Comparison of ENCODE assay signal across 21 mouse cellular contexts in genomic region chr2:58711049-58711448, GRCm38 (mm10).
DNase-seq lines count a peak whose midpoint lies in the region; ATAC-seq lines count a peak whose summit lies in the region.
"Had no signal": no experiment of that assay in that cellular context is flagged by ENCODE, and none has a peak within 500 bp of the region (broad histone marks: within the 10 kb centered on the region; RNA-seq: fewer than 3 reads in every experiment).

No protein-coding gene starts in this region.

- intact Hi-C loops in heart, postnatal 10 days (cut with DNase I) = no loop called here

- H3K9ac ChIP-seq in heart, embryonic 11.5 days (ENCODE audit: low read depth, low read length) = no peak overlapping the region
- H3K9ac ChIP-seq in neural tube, embryonic 15.5 days (replicated peaks) = no peak overlapping the region
- H3K9ac ChIP-seq in stomach, embryonic 15.5 days = no peak overlapping the region
- H3K9ac ChIP-seq: hindbrain, embryonic 15.5 days; midbrain, embryonic 13.5 days had no signal

- DNase-seq in adrenal gland, adult 2 months = peak; percentile 39
- DNase-seq in adrenal gland, postnatal 10 days = no peak
- DNase-seq in heart, postnatal 10 days = no peak
- peak; percentile 5 for DNase-seq in neural tube, embryonic 10.5 days (ENCODE audit: extremely low spot score, low spot score)
- no peak for DNase-seq in layer of hippocampus, postnatal 14 days (ENCODE audit: low spot score in 2 of 2)
- DNase-seq: cerebellum, adult 2 months; cerebellum, postnatal 36 days; gastrocnemius, postnatal 36 days; heart, postnatal 4 days; lung, adult 18-20 months; lung, postnatal 14 days; right cerebral cortex, postnatal 4 days; thymus, postnatal 36 days had no signal

- no peaks in the 10 kb centered on the region for H3K36me3 ChIP-seq in heart, embryonic 11.5 days (ENCODE audit: control insufficient read depth, insufficient read depth, low read length)
- H3K36me3 ChIP-seq in neural tube, embryonic 15.5 days = no peaks in the 10 kb centered on the region
- no peaks in the 10 kb centered on the region for H3K36me3 ChIP-seq in stomach, embryonic 15.5 days
- H3K36me3 ChIP-seq: hindbrain, embryonic 15.5 days; midbrain, embryonic 13.5 days had no signal

- peaks cover 47% of the 10 kb centered on the region for H3K4me1 ChIP-seq in heart, embryonic 11.5 days (ENCODE audit: control insufficient read depth, insufficient read depth, low read length)
- H3K4me1 ChIP-seq in neural tube, embryonic 15.5 days = 0 out of 2 replicates have a peak, but pooled peaks cover 3% of the 10 kb centered on the region
- 0 out of 2 replicates have a peak, but pooled peaks cover 6% of the 10 kb centered on the region for H3K4me1 ChIP-seq in stomach, embryonic 15.5 days
- H3K4me1 ChIP-seq: hindbrain, embryonic 15.5 days; midbrain, embryonic 13.5 days had no signal

- no peak for ATAC-seq in heart, embryonic 11.5 days (replicated peaks; ENCODE audit: insufficient number of reproducible peaks, low FRiP score, low TSS enrichment)
- no peak for ATAC-seq in neural tube, embryonic 15.5 days (ENCODE audit: low FRiP score)
- no peak for ATAC-seq in stomach, embryonic 15.5 days (ENCODE audit: insufficient read depth, low FRiP score, low read depth)
- ATAC-seq: CD4-positive, CD25-positive, alpha-beta regulatory T cell, adult 4 months; midbrain, embryonic 13.5 days; Patski had no signal

- 74% methylated on average over 4 of the region's 4 CpGs for WGBS in heart, embryonic 11.5 days (ENCODE audit: insufficient replicate concordance)
- 86% methylated on average over 4 of the region's 4 CpGs for WGBS in neural tube, embryonic 15.5 days
- 76% methylated on average over 4 of the region's 4 CpGs for whole genome bisulfite sequencing in stomach, embryonic 15.5 days

- no peaks in the 10 kb centered on the region for H3K9me3 ChIP-seq in heart, embryonic 11.5 days (replicated peaks; ENCODE audit: control insufficient read depth, low read length)
- H3K9me3 ChIP-seq in neural tube, embryonic 15.5 days (replicated peaks) = no peaks in the 10 kb centered on the region
- H3K9me3 ChIP-seq in stomach, embryonic 15.5 days = no peaks in the 10 kb centered on the region
- H3K9me3 ChIP-seq: hindbrain, embryonic 15.5 days; midbrain, embryonic 13.5 days had no signal

- no peak overlapping the region for H3K4me3 ChIP-seq in heart, embryonic 11.5 days (ENCODE audit: low read depth, low read length)
- no peak overlapping the region for H3K4me3 ChIP-seq in neural tube, embryonic 15.5 days (replicated peaks)
- H3K4me3 ChIP-seq in stomach, embryonic 15.5 days (replicated peaks) = no peak overlapping the region
- H3K4me3 ChIP-seq: hindbrain, embryonic 15.5 days; midbrain, embryonic 13.5 days had no signal

- H3K27ac ChIP-seq in heart, embryonic 11.5 days (ENCODE audit: low read depth, low read length) = peak overlapping the region; percentile 82
- no peak overlapping the region for H3K27ac ChIP-seq in neural tube, embryonic 15.5 days (replicated peaks)
- H3K27ac ChIP-seq in stomach, embryonic 15.5 days = 0 out of 2 replicates have a peak overlapping the region, but pooled peaks have one; percentile 40
- H3K27ac ChIP-seq: hindbrain, embryonic 15.5 days; midbrain, embryonic 13.5 days had no signal

- H3K4me2 ChIP-seq in heart, embryonic 11.5 days = no peak overlapping the region
- no peak overlapping the region for H3K4me2 ChIP-seq in neural tube, embryonic 15.5 days
- H3K4me2 ChIP-seq in stomach, embryonic 15.5 days = no peak overlapping the region
- H3K4me2 ChIP-seq: hindbrain, embryonic 15.5 days; liver, embryonic 11.5 days; midbrain, embryonic 13.5 days had no signal

- H3K27me3 ChIP-seq in heart, embryonic 11.5 days (ENCODE audit: control insufficient read depth, insufficient read depth, low read length) = no peaks in the 10 kb centered on the region
- H3K27me3 ChIP-seq in neural tube, embryonic 15.5 days (replicated peaks) = no peaks in the 10 kb centered on the region
- no peaks in the 10 kb centered on the region for H3K27me3 ChIP-seq in stomach, embryonic 15.5 days (replicated peaks)
- H3K27me3 ChIP-seq: hindbrain, embryonic 15.5 days; midbrain, embryonic 13.5 days; Patski had no signal

Comparison
In these comparisons a context has a peak if more than half of its experiments do, and no peak if none do; other contexts are left out.
1. DNase-seq: peak in adrenal gland, adult 2 months (single experiment) and neural tube, embryonic 10.5 days (single experiment); none in adrenal gland, postnatal 10 days (single experiment), heart, postnatal 10 days (0 of 2) and layer of hippocampus, postnatal 14 days (0 of 2).